Mouse (Mus musculus) thymus, postnatal 4 days (tissue): Measurements from ENCODE around the gene Sun3.

Experiments
- DNase-seq: peaks from one replicate; pipeline ENCODE4 v3.0.0; 2021

The Sun3 gene

DNA sequence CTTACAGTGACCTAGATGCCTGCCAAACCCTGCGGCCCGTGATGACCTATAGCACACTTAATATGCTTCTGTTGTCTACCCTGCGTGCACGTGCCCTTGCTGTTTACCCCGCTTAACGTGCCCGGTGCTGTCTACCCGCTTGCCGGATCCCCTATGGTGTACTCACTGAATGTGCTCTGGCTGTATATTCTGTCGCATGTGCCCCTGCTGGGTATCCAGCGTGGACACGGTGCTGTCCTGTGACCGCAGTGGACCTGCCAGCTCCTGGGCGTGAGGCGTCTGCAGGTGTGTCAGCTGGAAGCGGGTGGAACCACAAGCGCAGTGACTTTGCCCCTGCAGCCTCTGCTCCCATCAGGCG, at the start of gene Sun3:
Gene Sun3 (minus strand): TSS at position 289 of the 358 bp plus-strand sequence.
- no peak for DNase-seq

DNA sequence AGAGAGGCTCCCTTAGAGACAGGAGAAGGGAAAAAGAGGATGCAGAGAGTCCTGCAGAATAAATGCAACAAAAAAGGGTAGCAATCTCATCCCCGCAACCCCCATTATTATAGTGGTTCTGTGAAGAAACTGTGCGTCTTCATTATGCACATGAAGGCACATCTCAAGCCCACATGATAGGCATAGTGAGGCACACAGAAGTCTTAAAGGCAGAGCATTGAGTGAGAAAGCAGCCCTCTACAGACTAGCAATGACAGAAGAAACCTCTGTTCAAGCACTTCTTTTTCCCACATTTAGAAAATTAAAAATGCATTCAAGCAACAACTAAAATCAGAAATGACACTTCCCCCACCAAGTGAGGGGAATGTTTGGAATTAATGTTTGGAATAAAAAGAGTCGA, 27.7 kb upstream of the Sun3 start:
- no peak for DNase-seq

DNA sequence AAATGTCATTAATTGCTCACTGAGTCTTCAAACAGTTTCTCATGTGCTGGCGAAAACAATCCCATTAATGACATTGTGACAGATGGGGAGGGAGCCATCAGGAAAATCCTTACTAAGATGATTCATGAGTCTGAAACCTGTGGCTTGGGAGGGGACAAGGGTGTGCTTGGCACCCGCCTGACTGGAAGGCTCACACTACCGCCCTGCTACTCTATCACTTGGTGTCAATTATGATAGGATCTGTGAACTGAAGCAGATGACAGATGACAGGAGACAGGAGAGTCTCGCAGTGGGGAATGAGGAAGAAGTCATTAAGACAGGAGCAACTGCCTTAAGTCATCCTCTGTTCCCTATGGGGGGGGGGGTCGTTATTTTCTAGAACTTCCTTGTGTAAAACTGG, 11.7 kb upstream of the Sun3 start:
- DNase-seq = no peak

DNA sequence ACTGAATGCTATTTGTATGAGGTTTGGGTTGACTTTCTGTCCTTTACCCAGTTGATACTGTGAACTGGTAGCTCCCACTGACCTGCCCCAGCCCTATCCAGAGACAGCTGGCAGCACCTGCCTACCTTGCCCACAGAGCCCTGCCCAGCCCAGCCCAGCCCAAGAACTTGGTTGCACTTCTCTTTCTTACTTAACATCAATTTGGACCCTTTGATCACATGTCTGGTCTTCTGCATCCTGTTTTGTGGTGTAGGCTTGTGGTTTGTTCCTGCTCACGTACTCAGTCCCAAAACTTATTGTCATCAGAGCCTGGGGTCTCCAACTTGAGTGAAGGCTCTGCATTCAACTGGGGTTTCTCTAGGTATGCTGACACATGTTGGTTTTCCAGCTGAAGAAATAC, 11.2 kb upstream of the Sun3 start:
- DNase-seq = no peak

DNA sequence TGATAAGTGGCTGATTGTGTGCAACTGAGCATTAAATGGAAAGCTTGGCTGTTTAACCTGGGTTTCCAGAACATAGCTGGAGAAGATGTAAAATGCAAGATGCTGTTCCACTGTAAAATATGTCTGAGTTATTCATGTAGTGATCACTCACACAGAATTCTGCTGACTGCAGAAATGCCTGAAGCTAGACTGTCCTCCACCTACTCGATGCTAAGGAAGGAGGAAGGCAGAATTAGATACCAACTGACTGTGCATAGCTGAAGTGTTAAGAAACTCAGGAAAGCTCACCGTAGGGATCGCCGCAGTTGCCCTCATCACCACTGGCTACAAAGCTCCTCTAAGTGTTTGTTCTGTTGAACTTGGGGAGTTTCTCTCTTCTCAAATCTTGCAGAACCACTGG, 8.9 kb upstream of the Sun3 start:
- DNase-seq = no peak

DNA sequence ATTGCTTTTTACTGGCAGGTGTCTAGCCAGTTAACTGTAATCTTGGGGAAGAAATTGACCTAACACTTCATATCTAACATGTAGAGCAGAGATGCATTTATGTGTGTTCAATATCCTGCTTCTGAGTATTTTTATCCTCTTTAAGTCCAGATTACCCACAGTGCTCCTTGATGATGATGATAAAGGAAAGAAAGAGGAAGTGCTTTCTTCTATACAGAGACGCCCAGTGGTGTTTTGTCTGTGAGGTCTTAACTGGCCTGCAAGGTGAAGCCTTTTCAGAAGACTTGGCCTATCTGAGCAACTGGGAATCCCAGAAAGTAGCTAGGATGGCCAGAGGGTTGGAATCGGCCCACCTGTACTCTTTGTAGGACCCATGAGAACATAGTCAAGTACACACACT, 8.1 kb upstream of the Sun3 start:
- no peak for DNase-seq

DNA sequence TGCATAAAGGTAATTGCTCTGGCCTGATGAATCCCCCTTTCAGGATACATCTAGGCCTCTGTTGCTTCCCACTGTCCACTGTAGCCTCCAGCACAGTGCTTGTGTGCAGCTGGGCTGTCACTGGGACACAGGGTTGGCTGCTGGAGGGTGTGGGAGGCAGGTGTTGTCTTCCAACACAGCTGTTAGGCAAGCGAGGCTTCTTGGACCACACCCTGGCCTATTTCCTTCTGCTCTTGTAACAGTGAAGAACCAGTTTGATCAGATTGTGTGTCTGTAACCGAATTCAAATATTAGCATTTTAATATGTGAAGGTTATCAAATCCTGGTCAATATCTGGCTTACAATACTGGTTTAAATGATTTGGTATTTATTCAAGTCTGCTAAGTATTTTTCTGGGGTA, 3.1 kb upstream of the Sun3 start:
- DNase-seq = no peak

DNA sequence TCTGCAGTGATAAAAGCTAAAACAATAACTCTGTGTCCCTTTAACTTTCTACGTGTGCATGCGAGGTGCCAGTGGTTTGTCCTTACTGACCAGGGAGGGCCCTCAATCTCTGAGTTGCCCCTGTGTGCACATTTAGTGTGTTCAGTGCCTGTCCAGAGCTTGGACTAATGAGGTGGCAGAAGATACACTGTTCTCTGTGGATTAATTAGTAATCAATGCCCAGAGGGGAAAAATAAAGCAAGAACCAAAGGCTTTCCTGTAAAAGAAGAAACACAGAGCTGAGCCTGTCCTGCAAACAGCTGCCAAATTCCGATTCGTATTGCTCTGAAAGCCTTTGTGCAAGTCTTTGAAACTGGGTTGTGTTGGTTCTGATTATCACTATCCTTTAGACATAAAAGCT, 1.4 kb upstream of the Sun3 start:
- no peak for DNase-seq

DNA sequence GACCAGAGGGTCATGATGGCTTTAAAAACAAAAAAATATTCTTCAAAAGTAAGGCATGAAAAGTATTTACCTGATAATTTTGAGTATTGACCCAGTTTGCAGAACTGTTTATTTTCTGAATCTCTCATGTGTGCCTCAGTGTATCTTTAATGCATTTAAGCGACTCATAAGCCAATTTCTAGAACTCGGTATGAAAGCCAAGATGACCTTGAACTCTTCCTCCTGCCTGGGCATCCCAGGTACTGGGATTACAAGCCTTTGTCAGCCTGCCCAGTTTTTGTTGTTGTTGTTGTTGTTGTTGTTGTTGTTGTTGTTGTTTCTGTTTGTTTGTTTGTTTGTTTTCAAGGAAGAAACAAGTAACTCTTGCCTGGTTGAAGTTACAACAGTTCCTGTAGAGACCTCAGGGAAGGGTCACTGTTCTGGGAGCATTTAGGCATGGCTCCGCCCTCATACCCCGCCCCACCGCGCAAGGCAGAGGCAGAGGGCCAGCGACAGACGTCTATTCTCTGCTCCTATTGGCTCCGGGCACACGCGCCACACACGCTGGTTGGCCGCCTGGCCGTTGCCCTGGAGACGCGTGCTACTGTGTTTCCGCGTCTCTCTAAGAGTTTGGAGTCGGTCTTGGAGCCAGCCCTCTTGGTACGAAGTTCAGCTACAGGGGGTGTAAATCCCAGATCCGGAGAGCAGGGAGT, 634 bp downstream of the Sun3 start, which contains the start of gene Gm11992:
Gene Gm11992 (plus strand): TSS at position 584 of the 692 bp plus-strand sequence.
- DNase-seq = peak; percentile 82

DNA sequence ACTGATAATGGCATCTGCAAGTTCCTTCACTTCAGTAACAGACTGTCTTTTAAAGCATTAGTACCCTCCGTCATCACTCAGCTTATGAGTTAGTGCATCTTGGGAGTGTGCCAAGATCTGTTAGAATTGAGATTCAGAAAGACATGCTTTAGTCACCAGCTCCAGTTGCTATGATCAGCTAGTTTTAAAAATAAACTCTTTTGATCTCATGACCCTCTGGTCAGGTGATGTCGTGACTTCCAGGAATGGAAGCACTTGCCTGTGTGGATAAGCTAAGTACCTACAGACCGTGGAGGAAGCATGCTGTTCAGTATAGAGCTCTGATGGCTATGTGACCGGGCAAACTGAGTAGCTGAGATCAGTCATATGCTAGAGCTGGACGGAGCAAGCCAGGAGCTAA, 1.7 kb downstream of the Sun3 start:
- no peak for DNase-seq

DNA sequence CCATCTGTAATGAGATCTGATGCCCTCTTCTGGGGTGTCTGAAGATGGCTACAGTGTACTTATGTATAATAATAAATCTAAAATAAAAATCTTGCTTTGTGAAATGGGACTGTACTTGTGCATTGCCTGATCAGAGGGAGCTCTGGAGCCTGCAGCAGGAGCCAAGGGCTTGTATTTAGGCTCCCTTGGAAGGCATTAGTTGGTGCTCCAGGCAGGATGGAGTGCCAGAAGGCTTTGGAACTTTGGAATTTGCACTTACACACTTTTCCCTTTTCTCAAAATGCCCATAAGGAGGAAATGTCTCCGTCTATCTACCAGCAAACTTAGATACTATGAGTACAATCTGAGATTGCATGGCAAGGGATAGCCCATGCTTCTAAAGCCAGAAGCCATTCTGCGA, 2.2 kb downstream of the Sun3 start:
- no peak for DNase-seq

DNA sequence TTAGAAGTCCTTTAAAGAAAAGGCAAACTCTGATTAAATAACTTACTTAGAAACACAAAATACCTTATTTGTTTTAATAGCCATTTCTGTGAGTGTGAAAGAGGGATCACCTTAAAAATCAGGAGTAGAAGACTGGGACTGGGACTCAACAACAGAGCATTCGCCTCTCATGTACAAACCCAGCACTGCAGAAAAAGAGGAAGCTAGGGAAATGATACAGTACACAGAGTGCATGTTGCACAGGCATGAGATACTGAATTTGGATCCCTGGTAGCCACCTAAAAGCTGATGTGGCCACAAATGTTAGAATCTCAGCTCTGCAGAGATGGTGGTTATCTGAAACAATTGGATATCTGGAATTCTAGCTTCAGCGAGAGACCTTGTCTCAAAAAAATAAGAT, 17.3 kb downstream of the Sun3 start:
- DNase-seq = no peak

DNA sequence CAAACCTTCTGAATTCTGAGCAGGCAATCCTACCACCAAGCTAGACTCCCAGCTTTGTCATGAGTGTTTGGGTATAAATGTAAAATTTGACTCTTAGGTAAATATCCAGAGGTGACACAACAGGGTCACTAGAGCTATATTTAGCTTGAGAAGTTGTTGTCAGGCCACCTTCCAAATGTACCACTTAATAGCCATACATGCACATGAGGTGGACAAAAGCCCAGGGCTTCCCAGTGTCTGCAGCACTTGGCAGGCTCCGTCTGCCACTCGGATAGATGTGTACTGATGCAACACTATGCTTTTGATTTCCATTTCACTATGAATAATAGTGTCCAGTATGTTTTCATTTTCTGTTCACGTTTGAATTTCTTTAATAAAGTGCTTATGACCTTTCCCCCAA, 23.6 kb downstream of the Sun3 start:
- no peak for DNase-seq

DNA sequence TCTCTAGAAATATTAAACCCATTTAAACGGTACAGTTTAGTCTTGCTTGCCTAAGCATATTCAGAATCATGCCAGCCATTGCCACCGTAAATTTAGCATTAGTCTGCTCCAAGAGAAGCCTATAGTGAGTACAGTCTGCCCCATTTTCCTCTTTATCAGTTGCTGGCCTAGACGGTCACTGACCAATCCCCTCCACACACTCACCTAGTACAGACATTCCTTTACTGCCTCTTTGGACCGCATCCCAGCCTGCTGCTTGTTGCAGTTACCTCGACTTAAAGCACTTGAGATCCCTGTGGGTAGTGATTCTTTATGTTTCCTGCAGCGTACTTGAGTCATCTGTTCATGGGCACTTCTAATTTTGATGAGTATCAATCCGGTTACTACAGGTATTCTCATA, 24.0 kb downstream of the Sun3 start:
- no peak for DNase-seq

DNA sequence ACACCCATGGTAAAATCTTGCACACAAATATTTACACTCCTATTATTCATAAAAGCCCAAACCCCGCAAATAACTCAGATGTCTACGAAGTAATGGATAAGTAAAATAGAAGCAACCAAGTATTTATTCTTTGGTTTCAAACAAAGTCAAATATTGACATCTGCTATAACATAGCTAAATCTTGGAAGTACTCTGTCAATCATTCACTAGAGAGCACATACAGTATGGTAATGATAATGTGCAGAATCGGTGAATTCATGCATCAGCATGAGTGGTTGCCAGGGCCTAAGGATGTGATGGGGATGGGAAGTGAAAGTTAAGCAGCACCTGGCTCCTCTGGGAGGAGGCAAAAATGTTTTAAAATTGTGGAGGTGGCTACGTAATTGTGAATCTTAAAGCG, 28.6 kb downstream of the Sun3 start:
- no peak for DNase-seq

DNA sequence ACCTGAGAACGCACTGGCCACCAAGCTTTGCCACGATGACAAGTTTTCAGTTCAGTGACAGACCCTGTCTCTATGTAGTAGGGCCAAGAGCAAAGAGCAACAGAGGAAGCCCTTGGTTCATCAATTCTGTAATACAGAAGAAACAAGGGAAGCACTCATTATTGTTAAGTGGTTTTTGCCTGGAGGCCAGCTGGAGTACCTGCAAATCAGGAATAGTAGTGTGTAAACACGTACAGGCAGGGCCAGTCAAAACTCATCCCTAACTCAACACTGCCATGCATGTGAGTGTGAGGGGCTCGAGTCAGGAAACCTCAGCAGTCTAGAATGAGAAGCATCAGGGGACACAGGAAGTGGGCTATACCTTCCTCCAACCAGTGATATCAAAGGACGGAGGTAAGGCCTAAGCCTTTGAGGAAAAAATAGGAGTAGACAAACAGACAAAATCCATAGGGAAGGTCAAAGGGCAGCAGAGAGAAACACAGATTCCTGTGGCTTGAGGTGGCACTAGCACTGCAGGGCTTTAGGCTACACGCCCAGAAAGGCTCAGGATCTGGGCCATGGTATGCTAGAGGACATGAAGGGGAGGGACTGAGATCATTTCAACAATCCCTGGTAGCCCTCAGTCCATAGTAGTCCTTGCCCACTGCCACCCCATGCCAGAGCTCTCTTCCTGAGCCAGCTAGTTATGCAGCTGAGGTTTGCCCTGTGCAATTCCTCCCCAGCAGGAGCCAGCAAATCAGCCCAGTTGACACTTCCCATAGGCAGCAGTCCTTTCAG, 30.1 kb downstream of the Sun3 start:
- DNase-seq = no peak

DNA sequence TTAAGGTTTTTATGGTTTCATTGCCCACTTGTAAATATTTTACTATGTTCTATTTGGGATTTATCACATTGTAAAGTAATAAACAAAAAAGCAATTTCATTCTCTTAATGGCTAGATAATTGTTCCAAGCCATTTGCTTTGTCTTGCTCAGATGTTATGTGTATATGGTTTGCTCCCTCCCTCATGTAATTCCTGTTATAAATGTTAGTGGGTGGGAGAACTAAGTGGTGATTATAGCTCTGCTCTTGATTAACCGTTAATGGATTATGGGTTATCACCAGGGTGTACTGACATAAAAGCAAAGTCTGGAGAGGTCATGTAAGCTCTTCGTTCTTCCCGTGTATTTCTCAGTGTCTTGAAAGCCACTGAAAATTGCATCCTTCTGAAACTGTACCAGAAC, 34.1 kb downstream of the Sun3 start:
- DNase-seq = no peak

DNA sequence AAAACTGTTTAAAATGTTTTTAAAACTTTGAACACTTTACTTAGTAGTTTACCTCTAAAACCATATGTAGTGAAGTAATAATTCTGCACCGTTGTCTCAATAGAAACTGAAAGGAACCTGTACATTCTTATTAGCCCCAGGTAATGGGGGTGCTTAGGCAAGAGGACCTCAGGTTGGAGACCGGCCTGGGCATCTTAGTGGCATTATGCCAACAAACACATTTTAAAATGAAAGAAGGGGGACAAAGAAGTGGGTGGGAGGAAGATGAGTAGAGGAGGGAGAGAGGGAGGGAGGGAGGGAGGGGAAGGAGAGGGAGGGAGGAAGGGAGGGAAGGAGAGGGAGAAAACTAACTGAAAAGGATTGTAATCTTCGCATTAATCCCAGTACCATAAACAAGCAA, 37.4 kb downstream of the Sun3 start:
- DNase-seq = no peak

DNA sequence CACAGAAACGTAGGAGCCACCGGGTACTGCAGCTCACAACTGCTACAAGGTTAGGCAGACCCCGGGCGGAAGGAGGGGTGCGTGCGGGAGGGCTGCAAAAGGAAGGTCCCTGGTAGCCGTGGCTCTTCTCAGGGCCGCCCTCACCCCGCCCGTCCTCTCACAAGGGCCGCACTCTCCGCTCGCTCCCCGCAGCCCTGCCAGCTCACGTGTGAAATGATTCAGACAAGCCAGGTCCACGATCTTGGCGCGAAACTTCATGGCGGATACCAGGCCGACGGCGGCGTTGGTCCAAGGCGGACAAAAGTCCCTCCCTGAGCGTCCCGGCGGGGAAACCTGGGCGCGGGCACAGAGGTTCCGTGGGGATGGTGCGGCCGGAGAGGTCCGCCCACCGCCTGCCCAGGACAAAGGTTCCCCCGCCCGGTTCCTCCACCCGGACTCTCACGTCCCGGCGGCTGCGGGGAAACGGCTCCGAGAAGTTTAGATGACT, 37.9 kb downstream of the Sun3 start, which contains the start of gene Hus1:
Gene Hus1 (minus strand): TSS at position 339 of the 487 bp plus-strand sequence.
- peak; percentile 85 for DNase-seq

DNA sequence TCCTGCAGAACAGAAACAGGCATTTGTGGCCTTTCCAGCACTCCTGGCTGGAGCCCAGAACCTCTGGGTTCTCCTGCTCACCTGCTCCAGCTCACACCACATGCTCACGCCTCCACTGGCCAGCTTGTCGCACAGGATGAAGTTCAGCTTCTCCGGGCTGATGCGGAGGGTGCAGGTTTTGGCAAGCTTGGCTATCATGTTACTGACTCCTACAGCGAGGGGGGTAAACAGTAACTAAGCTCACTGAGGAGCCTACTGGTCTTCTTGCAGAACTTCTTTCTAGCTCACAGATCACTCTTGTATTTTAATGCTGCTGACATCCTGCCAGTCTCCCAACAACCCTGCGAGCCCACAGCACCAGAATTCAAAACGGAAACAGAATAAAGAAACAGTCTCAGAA, 38.4 kb downstream of the Sun3 start:
- DNase-seq = no peak

DNA sequence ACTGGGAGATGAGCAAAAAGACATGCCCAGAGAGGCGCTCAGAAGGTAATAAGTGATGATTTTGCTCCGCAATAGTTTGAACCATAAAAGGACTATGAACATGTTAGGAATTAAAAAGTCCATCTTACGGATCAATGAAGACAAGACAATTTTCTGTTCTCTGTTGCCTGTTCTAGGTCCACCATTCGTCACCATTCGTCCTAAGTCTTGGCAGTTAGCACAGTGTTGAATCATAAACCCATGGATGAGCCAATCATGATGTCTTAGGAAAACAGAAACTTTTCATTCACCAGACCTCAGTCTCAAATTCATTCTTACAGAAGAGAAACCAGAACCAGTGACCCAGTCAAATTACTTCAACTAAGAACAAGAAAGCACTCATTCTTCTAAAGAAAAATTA, 40.0 kb downstream of the Sun3 start:
- no peak for DNase-seq

DNA sequence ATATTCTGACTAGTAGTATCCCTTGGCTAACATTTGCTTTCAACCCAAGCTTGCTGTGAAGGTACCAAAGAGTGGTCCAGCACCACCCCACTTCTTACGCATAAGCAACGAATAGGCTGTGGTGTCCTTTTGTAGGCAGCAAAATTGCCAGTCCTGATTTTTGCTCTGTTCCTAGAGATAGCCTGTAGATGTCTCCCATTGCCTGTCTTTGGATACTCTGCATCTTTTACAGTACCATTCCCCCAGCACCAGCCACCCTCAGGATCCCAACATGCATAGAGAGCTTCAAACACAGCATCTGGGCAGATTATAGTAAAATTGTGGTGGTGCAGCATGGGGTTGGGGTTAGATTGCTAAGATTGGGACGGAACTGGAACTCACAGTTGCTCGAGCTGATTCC, 60.7 kb downstream of the Sun3 start:
- no peak for DNase-seq

DNA sequence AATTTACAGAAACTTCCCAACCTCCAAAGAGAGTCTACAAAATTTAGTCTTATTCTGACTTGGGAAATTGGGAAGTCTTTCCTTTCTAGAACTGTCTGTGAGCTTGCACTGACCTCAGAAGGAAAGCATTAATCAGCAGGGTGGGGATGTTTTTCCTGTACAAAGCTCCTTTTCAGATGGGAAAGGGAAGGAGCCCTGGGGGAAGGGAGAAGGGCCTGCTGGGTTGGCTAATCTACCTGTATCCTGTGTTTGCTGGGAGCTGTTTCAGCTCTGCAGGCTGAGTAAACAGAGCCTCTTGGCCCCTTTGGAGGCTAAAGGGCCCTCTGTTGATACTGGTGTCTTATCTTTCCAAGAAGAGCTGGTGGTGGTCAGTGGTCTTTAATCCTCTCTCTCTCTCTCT, 62.7 kb downstream of the Sun3 start:
- DNase-seq = no peak

DNA sequence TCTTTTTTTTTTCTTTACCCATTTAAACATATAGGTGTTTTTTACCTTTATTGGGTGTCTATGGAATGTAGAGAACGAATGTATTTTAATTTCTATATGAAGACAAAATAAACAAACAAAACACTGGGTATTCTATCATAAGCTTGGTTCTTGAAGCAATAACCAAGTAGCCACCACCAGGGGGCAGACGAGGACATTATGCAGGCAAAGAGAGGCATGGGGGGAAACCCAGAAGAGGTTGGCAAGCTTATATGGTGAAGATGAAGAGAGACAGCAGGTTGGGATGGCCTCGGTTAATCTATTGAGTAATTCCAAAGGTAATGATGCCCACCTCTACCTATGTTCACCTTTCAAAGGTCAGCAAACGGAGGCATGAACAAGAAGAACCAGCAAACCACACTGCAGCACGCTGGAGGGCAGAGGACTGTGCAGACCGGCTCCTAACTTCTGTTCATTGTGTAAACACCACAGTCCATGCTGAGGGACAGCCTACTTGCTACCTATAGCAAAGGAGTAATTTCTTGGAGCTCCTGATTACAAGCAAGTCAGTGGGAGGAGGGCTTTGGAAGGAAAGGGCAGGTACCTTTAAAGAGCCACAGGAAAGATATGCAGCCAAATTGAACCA, 65.4 kb downstream of the Sun3 start:
- peak; percentile 91 for DNase-seq
